Mouse (Mus musculus) splenic B cell, adult 2 months (primary cell): ENCODE measurements around the gene Papss2.

Source experiments
- DNase-seq: peaks from one replicate; pipeline ENCODE4 v3.0.0-alpha.2; 2011; ENCODE audit warnings: low read depth, low spot score
- H3K27me3 ChIP-seq: 2 replicates; pipeline ENCODE4 v1.6.1; 2012; ENCODE audit warnings: mild to moderate bottlenecking, low read length, moderate library complexity, mixed read lengths; ENCODE audit not compliant: control insufficient read depth, poor library complexity, insufficient read depth, severe bottlenecking
- H3K36me3 ChIP-seq: 2 replicates; pipeline ENCODE4 v1.6.1; 2012; ENCODE audit warnings: mild to moderate bottlenecking, low read length, moderate library complexity, mixed read lengths; ENCODE audit not compliant: control insufficient read depth, poor library complexity, insufficient read depth, severe bottlenecking

The Papss2 gene

GRCm38 (mm10) chr19:32611386-32612092, 15.9 kb downstream of the Papss2 start:
- DNase-seq = no peak
- Histone ChIP-seq H3K36me3 (no peaks in the 10 kb centered on the region), H3K27me3 (no peaks in the 10 kb centered on the region)

GRCm38 (mm10) chr19:32614046-32614771, 18.6 kb downstream of the Papss2 start:
- no peak for DNase-seq
- no peaks in the 10 kb centered on the region for H3K36me3 ChIP-seq
- H3K27me3 ChIP-seq = no peaks in the 10 kb centered on the region

- H3K27me3 ChIP-seq = no peaks in the 10 kb centered on the region
- H3K36me3 ChIP-seq = no peaks in the 10 kb centered on the region
- no peak for DNase-seq
Measured at GRCm38 (mm10) chr19:32614772-32615099, 19.1 kb downstream of the Papss2 start.

- DNase-seq = no peak
- Histone ChIP-seq H3K27me3 (no peaks in the 10 kb centered on the region), H3K36me3 (no peaks in the 10 kb centered on the region)
Measured at GRCm38 (mm10) chr19:32616646-32617045, 21.1 kb downstream of the Papss2 start.

DNA sequence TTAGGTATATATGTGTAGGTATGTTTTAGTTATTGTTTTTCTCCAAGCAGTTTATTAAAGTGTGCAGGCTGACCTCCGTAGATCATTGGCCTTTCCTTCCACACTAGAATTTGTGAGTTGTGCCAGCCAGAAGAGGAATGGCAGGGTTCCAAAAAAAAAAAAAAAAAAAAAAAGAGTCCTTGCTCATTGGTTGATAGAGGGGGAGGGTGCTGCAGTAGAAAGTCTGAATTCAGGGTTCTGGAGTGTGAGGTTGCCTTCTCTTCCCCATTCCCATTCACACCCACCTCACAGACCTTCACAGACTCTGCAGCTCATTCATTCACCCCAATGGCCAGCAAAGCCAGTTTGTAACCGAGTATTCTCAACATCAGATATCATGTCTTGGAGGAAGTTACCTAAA, 24.1 kb downstream of the Papss2 start:
- DNase-seq = no peak
- no peaks in the 10 kb centered on the region for H3K27me3 ChIP-seq

GRCm38 (mm10) chr19:32620859-32621445, 25.4 kb downstream of the Papss2 start:
- Histone ChIP-seq H3K36me3 (no peaks in the 10 kb centered on the region), H3K27me3 (no peaks in the 10 kb centered on the region)
- no peak for DNase-seq

More for the DNA sequence above, 24.1 kb downstream of the Papss2 start:
- no peaks in the 10 kb centered on the region for H3K36me3 ChIP-seq

DNA sequence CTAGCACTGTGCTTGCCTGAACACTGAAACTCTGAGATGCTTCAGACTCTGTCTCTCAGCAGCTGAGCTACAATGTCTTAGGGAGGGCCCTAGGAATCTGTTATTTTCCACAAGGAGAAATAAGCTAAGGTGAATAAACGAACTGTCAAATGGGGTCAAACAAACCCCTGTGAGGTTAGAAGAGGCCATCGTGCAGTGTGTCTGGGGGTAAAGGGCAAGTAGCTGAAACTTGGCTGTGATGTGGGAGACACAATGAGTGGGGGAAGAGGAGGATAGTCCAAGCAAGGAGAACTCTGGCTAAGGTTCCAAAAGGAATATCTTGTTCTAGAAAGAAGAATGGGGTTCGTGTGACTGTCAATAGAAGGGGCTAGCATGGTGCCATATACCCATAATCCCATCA, 26.6 kb downstream of the Papss2 start:
- no peaks in the 10 kb centered on the region for H3K36me3 ChIP-seq
- H3K27me3 ChIP-seq = no peaks in the 10 kb centered on the region
- DNase-seq = no peak

DNA sequence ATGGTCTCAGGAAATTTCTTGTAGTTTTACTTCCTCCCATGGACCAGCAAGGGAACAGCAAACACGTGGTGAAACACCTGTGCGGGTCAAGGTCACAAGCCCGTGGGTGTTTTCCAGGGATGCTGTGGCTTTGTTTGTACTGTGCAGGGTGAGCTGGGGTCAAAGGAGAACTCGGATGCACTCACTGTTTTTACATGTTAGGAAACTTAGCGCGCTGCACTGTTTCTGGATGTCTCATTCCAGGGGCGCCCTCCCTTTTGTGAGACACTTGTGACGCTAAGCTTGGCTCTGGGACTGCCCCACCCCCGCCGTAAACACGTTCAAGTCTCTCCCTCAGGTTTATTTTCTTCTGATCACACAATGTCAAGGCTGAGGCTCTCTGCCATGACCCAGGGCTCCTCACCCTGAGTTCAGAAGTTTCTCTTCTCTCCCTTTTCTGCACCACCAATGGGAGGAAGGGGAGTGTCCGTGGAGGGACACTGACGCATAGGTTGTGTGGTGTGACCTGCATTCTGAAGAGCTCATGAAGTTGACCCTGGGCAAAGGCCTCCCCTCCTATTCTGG, 31.3 kb downstream of the Papss2 start:
- peak; percentile 31 for DNase-seq
- Histone ChIP-seq H3K36me3 (no peaks in the 10 kb centered on the region), H3K27me3 (no peaks in the 10 kb centered on the region)

DNA sequence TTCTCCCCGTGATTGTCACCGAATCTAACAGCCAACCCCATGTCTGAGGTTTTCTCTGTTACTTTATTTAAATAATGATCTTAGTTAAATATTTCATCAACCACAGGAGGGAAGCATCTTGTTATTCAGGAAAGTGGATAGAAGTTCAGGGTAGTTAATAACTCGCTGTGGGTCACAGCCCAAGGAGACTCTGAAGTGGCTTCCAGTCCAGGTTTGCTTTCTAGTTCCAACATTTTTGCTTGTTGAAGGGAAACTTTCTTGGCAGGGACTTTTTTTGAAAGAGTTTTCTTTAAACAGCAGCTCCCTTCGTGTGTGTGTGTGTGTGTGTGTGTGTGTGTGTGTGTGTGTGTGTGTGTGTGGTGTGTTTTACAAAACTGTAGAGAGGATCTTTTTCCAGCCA, 32.0 kb downstream of the Papss2 start:
- H3K36me3 ChIP-seq = no peaks in the 10 kb centered on the region
- H3K27me3 ChIP-seq = no peaks in the 10 kb centered on the region
- no peak for DNase-seq

- Histone ChIP-seq H3K27me3 (no peaks in the 10 kb centered on the region), H3K36me3 (no peaks in the 10 kb centered on the region)
- no peak for DNase-seq
Measured at GRCm38 (mm10) chr19:32628572-32629132, 33.1 kb downstream of the Papss2 start.

DNA sequence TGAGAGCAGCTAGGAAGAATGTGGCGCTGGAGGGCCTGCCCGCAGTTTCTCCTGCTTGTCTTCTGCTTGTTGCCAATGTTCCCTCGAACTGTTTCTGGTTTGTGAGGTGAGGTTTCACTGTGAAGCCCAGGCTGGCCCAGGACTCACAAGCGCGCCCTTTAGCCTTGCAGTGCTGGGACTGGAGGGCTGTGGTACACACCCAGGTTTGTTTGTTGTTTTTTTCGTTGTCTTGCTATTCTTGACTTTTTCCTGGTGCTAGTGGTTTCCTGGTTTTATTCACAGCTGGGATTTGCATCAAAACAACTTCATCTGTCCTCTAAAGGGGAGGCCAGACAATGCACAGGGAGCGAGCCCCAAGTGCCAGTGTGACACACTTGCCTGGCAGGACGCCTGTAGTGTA, 39.3 kb downstream of the Papss2 start:
- Histone ChIP-seq H3K36me3 (no peaks in the 10 kb centered on the region), H3K27me3 (no peaks in the 10 kb centered on the region)
- DNase-seq = no peak

DNA sequence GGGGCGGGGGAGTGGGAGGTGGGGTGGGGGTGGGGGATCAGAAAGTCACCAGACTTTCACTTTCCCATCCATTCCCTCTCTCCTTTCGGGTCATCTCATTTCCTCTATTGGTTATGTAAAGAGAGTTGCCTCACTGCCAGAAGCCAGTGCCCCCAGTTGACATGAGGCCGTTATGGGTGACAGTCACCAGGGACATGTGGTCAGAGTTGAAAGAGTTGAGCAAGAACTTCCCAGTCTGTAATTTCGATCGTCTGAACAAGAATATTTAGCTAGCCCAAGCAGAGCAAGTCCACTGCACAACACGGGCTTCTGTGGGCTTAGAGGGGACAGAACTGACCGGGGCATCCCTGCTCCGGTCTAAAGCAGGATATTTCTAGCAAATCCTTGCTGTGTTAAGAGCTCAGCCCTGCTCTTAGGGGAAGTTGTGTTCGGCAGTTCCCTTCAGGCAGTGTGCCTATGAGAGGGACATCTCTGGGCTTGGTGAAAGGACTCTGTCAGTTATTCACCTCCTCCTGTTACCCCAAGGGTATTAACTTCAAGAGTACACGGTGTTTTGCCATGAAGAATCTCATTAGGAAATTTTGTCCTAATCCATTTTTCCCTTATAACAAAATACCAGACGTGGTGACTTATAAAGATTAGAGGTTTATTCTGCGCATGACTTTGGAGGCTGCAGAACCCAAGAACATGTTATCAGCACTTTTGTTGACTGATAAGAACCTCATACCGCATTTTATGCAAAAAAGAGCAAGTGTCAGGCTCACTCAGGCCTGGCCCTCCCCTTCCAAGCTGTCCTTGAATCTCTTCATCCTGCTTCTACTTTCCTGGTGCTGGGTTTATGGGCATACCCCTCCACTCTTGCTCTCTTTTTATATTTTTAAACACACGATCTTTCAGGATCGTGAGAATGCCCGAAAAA, 42.0 kb downstream of the Papss2 start:
- Histone ChIP-seq H3K27me3 (no peaks in the 10 kb centered on the region), H3K36me3 (no peaks in the 10 kb centered on the region)
- peak; percentile 35 for DNase-seq

- Histone ChIP-seq H3K27me3 (no peaks in the 10 kb centered on the region), H3K36me3 (no peaks in the 10 kb centered on the region)
- DNase-seq = no peak
Measured at GRCm38 (mm10) chr19:32638276-32638903, 42.8 kb downstream of the Papss2 start.

- Histone ChIP-seq H3K36me3 (no peaks in the 10 kb centered on the region), H3K27me3 (no peaks in the 10 kb centered on the region)
- no peak for DNase-seq
Measured at GRCm38 (mm10) chr19:32641535-32641934, 45.9 kb downstream of the Papss2 start.
